In genomic region chr1:134494428-134495215, GRCm38 (mm10) we compare ENCODE assay signal across 8 mouse cellular contexts. TPM values are rescaled to one million over a fixed set of nuclear protein-coding genes. Genes with fewer than 3 reads are reported as not detected.
A peak's percentile ranks its signal among the peaks of the same experiment; 100 is the strongest.
DNase-seq lines count a peak whose midpoint lies in the region; ATAC-seq and TF ChIP-seq lines count a peak whose summit lies in the region.

Gene Rabif, plus strand, starts transcription at chr1:134494648.

- peak within 1 kb of the TSS; percentile 60 for H3K9ac ChIP-seq in lung, postnatal 0 days (replicated peaks; ENCODE audit: low read depth)

- ATAC-seq in frontal cortex, adult (ENCODE audit: low TSS enrichment), result peak; percentile 98
- peak; percentile 98 for ATAC-seq in lung, postnatal 0 days

- TF ChIP-seq CTCF in lung, postnatal 0 days (IDR thresholded peaks at IDR 0.05), result peak; percentile 69

- peaks cover 26% of the 10 kb centered on the region for H3K36me3 ChIP-seq in hindbrain, embryonic 10.5 days
- H3K36me3 ChIP-seq in lung, postnatal 0 days (ENCODE audit: insufficient read depth, low read length), result 0 out of 2 replicates have a peak, but pooled peaks cover under 1% of the 10 kb centered on the region

- no peak for TF ChIP-seq EP300 in lung, postnatal 0 days (IDR thresholded peaks at IDR 0.05)

- peak within 1 kb of the TSS; percentile 83 for H3K4me3 ChIP-seq in hindbrain, embryonic 10.5 days
- peak within 1 kb of the TSS; percentile 80 for H3K4me3 ChIP-seq in lung, postnatal 0 days (ENCODE audit: low read depth, low read length)

- peak within 1 kb of the TSS; percentile 73 for H3K4me2 ChIP-seq in lung, postnatal 0 days (replicated peaks; ENCODE audit: low read depth, low read length)

- H3K9me3 ChIP-seq in hindbrain, embryonic 10.5 days, result no peaks in the 10 kb centered on the region
- no peaks in the 10 kb centered on the region for H3K9me3 ChIP-seq in lung, postnatal 0 days (ENCODE audit: low read length)

- H3K27me3 ChIP-seq in hindbrain, embryonic 10.5 days (ENCODE audit: insufficient read depth, poor library complexity, severe bottlenecking), result no peaks in the 10 kb centered on the region
- no peaks in the 10 kb centered on the region for H3K27me3 ChIP-seq in lung, postnatal 0 days (replicated peaks; ENCODE audit: insufficient read depth, low read length)

- DNase-seq in MEL-GATA-1-ER (ENCODE audit: extremely low read depth, low read depth), result peak; percentile 92
- peak; percentile 99 for DNase-seq in cerebellum, adult 8-10 months
- peak; percentile 99 for DNase-seq in hindbrain, embryonic 10.5 days (ENCODE audit: low spot score)
- peak; percentile 99 for DNase-seq in layer of hippocampus, adult 9-11 months
- DNase-seq in lung, postnatal 0 days (ENCODE audit: low spot score), result peak; percentile 99
- DNase-seq in ovary, postnatal 14 days (ENCODE audit: low spot score), result peak; percentile 99
- peak; percentile 99 for DNase-seq in thymus, postnatal 14 days

- peaks cover 20% of the 10 kb centered on the region for H3K4me1 ChIP-seq in hindbrain, embryonic 10.5 days (replicated peaks)
- peaks cover 6% of the 10 kb centered on the region; the same call in 1 of the 2 replicates for H3K4me1 ChIP-seq in lung, postnatal 0 days (ENCODE audit: insufficient read depth, low read depth, low read length)

- peak within 1 kb of the TSS; percentile 95 for H3K27ac ChIP-seq in hindbrain, embryonic 10.5 days
- peak within 1 kb of the TSS; percentile 92 for H3K27ac ChIP-seq in lung, postnatal 0 days (ENCODE audit: low read length)

- WGBS in hindbrain, embryonic 10.5 days, result under 1% methylated on average over 58 of the region's 58 CpGs
- under 1% methylated on average over 58 of the region's 58 CpGs for WGBS in lung, postnatal 0 days

RNA-seq across cellular contexts. Expression of gene Rabif, which starts in this region (rescaled TPM):
- polyA plus RNA-seq in hindbrain, embryonic 10.5 days (2016; fragmentation: Nextera tagmentation; extraction: Ambion mirVana), result 43.8 and 45.0 TPM in 2 replicates
- 28.0 and 29.1 TPM in 2 replicates for polyA plus RNA-seq in lung, postnatal 0 days (2015; fragmentation: Nextera tagmentation; extraction: Ambion mirVana)

Comparison
In these comparisons a context has a peak if more than half of its experiments do, and no peak if none do; other contexts are left out.
1. Peak in every context shown above with its lines: DNase-seq, ATAC-seq, H3K4me3 ChIP-seq and H3K27ac ChIP-seq.